Mouse (Mus musculus) MEL (cell line): Measurements from ENCODE around the gene Fsip1. TPM values are rescaled to one million over a fixed set of nuclear protein-coding genes. Genes with fewer than 3 reads are reported as not detected.

Source experiments
- DNase-seq: peaks from one replicate; pipeline ENCODE4 v3.0.0; 2011; ENCODE audit warnings: low read depth, low spot score
- H3K27ac ChIP-seq: 2 replicates; pipeline ENCODE4 v1.5.1; 2012; ENCODE audit warnings: low read depth, mild to moderate bottlenecking, control low read depth, low read length, moderate library complexity; ENCODE audit not compliant: control insufficient read depth
- H3K27me3 ChIP-seq, 2 experiments: fragments of 150-350 bp in 1 of 2; sonication (generic) in 1 of 2; 2 replicates each; pipeline ENCODE4 v1.6.1; 2012; ENCODE audit warnings: low read length in 2 of 2, mild to moderate bottlenecking in 2 of 2, improper control_type of control experiment in 1 of 2, moderate library complexity in 1 of 2; ENCODE audit not compliant: insufficient read depth in 2 of 2, control insufficient read depth in 1 of 2
- H3K36me3 ChIP-seq, 2 experiments: 2 replicates each; pipeline ENCODE4 v1.6.1; 2012 to 2014; ENCODE audit warnings: low read length in 2 of 2, improper control_type of control experiment in 1 of 2, inconsistent platforms in 1 of 2, mild to moderate bottlenecking in 1 of 2; ENCODE audit not compliant: insufficient read depth in 2 of 2, control insufficient read depth in 1 of 2
- H3K4me1 ChIP-seq, 2 experiments: fragments of 150-350 bp in 1 of 2; sonication (generic) in 1 of 2; 2 replicates each; pipeline ENCODE4 v1.6.1; 2012; ENCODE audit warnings: low read length in 2 of 2, improper control_type of control experiment in 1 of 2, mild to moderate bottlenecking in 1 of 2; ENCODE audit not compliant: insufficient read depth in 2 of 2, control insufficient read depth in 1 of 2
- H3K4me3 ChIP-seq, 2 experiments: fragments of 150-350 bp in 1 of 2; sonication (generic) in 1 of 2; 2 replicates each; pipeline ENCODE4 v1.5.1; 2012; ENCODE audit warnings: low read depth in 2 of 2, low read length in 2 of 2, mild to moderate bottlenecking in 2 of 2, moderate library complexity in 2 of 2, control low read depth in 1 of 2, improper control_type of control experiment in 1 of 2; ENCODE audit not compliant: control insufficient read depth in 1 of 2, insufficient read depth in 1 of 2
- H3K79me2 ChIP-seq: 2 replicates; pipeline ENCODE4 v1.6.1; 2012; ENCODE audit warnings: mild to moderate bottlenecking, low read length, moderate library complexity; ENCODE audit not compliant: control insufficient read depth, poor library complexity, insufficient read depth
- H3K9ac ChIP-seq: 2 replicates; pipeline ENCODE4 v1.6.1; 2012; ENCODE audit warnings: low read depth, mild to moderate bottlenecking, control low read depth, low read length, moderate library complexity; ENCODE audit not compliant: control insufficient read depth, poor library complexity, severe bottlenecking
- H3K9me3 ChIP-seq: fragments of 150-350 bp; sonication (generic); replicated peaks from 2 replicates; pipeline ENCODE4 v1.6.1; 2012; ENCODE audit warnings: mild to moderate bottlenecking, low read length, improper control_type of control experiment, moderate library complexity; ENCODE audit not compliant: insufficient read depth
- CHD1 ChIP-seq: IDR thresholded peaks from 2 replicates; pipeline ENCODE4 v1.6.1; 2012; ENCODE audit warnings: low read depth, mild to moderate bottlenecking, inconsistent platforms, low read length, improper control_type of control experiment
- CHD2 ChIP-seq: IDR thresholded peaks from 2 replicates; pipeline ENCODE4 v1.6.1; 2011; ENCODE audit warnings: low read length, improper control_type of control experiment
- E2F4 ChIP-seq: IDR thresholded peaks from 2 replicates; pipeline ENCODE4 v1.6.1; 2011; ENCODE audit warnings: low read depth, low read length, improper control_type of control experiment, borderline replicate concordance
- GABPA ChIP-seq: IDR thresholded peaks from 2 replicates; pipeline ENCODE4 v1.6.1; 2012; ENCODE audit warnings: low read depth, mild to moderate bottlenecking, inconsistent platforms, low read length, improper control_type of control experiment, moderate library complexity
- HCFC1 ChIP-seq: IDR thresholded peaks from 2 replicates; pipeline ENCODE4 v1.6.1; 2012; ENCODE audit warnings: low read depth, mild to moderate bottlenecking, inconsistent platforms, low read length, improper control_type of control experiment, moderate library complexity
- JUND ChIP-seq: IDR thresholded peaks from 2 replicates; pipeline ENCODE4 v1.6.1; 2011; ENCODE audit warnings: low read depth, mild to moderate bottlenecking, improper control_type of control experiment, low read length
- MAX ChIP-seq: IDR thresholded peaks from 2 replicates; pipeline ENCODE4 v1.6.1; 2011; ENCODE audit warnings: low read length, improper control_type of control experiment
- MAZ ChIP-seq: IDR thresholded peaks from 2 replicates; pipeline ENCODE4 v1.6.1; 2012; ENCODE audit warnings: low read depth, mild to moderate bottlenecking, inconsistent platforms, low read length, improper control_type of control experiment
- MXI1 ChIP-seq: IDR thresholded peaks from 2 replicates; pipeline ENCODE4 v1.6.1; 2011; ENCODE audit warnings: mild to moderate bottlenecking, low read depth, low read length, improper control_type of control experiment
- MYB ChIP-seq: IDR thresholded peaks from 2 replicates; pipeline ENCODE4 v1.6.1; 2011; ENCODE audit warnings: mild to moderate bottlenecking, low read depth, low read length, improper control_type of control experiment
- MYC ChIP-seq: IDR thresholded peaks from 2 replicates; pipeline ENCODE4 v1.6.1; 2011; ENCODE audit warnings: low read depth, mild to moderate bottlenecking, low read length, improper control_type of control experiment, moderate library complexity
- NELFE ChIP-seq: IDR thresholded peaks from 2 replicates; pipeline ENCODE4 v1.6.1; 2011; ENCODE audit warnings: low read depth, low read length, improper control_type of control experiment
- NRF1 ChIP-seq: IDR thresholded peaks from 2 replicates; pipeline ENCODE4 v1.6.1; 2014; ENCODE audit warnings: low read depth, mild to moderate bottlenecking, inconsistent platforms, low read length, improper control_type of control experiment, moderate library complexity; ENCODE audit not compliant: poor library complexity, insufficient read depth, severe bottlenecking
- POLR2A ChIP-seq, 2 experiments: IDR thresholded peaks; 2 replicates each; pipeline ENCODE4 v1.6.1; 2011 to 2012; ENCODE audit warnings: low read length in 2 of 2, mild to moderate bottlenecking in 2 of 2, control low read depth in 1 of 2, improper control_type of control experiment in 1 of 2, low read depth in 1 of 2, moderate library complexity in 1 of 2; ENCODE audit not compliant: control insufficient read depth in 1 of 2, insufficient read depth in 1 of 2, poor library complexity in 1 of 2
- POLR2AphosphoS2 ChIP-seq: IDR thresholded peaks from 2 replicates; pipeline ENCODE4 v1.6.1; 2011; ENCODE audit warnings: low read length, improper control_type of control experiment
- RCOR1 ChIP-seq: IDR thresholded peaks from 2 replicates; pipeline ENCODE4 v1.6.1; 2012; ENCODE audit warnings: low read depth, mild to moderate bottlenecking, inconsistent platforms, low read length, improper control_type of control experiment
- SIN3A ChIP-seq: IDR thresholded peaks from 2 replicates; pipeline ENCODE4 v1.6.1; 2012; ENCODE audit warnings: low read length, improper control_type of control experiment, inconsistent platforms
- TAL1 ChIP-seq: IDR thresholded peaks from 2 replicates; pipeline ENCODE4 v1.6.1; 2012; ENCODE audit warnings: mild to moderate bottlenecking, inconsistent platforms, low read length, moderate library complexity, mixed read lengths
- UBTF ChIP-seq: IDR thresholded peaks from 2 replicates; pipeline ENCODE4 v1.6.1; 2012; ENCODE audit warnings: low read depth, mild to moderate bottlenecking, inconsistent platforms, low read length, improper control_type of control experiment, moderate library complexity, borderline replicate concordance; ENCODE audit not compliant: insufficient read depth
- USF1 ChIP-seq: IDR thresholded peaks from 2 replicates; pipeline ENCODE4 v1.6.1; 2014; ENCODE audit warnings: low read depth, mild to moderate bottlenecking, inconsistent platforms, low read length, improper control_type of control experiment, moderate library complexity
- ZMIZ1 ChIP-seq: IDR thresholded peaks from 2 replicates; pipeline ENCODE4 v1.6.1; 2012; ENCODE audit warnings: low read depth, mild to moderate bottlenecking, inconsistent platforms, low read length, improper control_type of control experiment, moderate library complexity
- ZNF384 ChIP-seq: IDR thresholded peaks from 2 replicates; pipeline ENCODE4 v1.6.1; 2012; ENCODE audit warnings: low read depth, mild to moderate bottlenecking, inconsistent platforms, low read length, improper control_type of control experiment
- polyA plus RNA-seq, 2 experiments: library from polyadenylated mRNA; stranded (reverse) in 1 of 2; unstranded in 1 of 2; fragments of >175 nt in 1 of 2; fragments of >200 nt in 1 of 2; gene quantifications; 2 replicates each; pipeline versions ENCODE4 v1.2.1 to v1.2.4; 2012; ENCODE audit warnings: low replicate concordance in 2 of 2, low read depth in 1 of 2; ENCODE audit not compliant: insufficient read length in 2 of 2, insufficient read depth in 1 of 2, missing spikeins in 1 of 2
- total RNA-seq: library from RNA; depleted of rRNA; stranded (reverse); fragments of 300-350 nt; gene quantifications from 2 replicates; pipeline ENCODE4 v1.2.3, GENCODE M21; 2012

Fsip1 gene
- total and polyA plus RNA-seq, 3 experiments = not detected

DNA sequence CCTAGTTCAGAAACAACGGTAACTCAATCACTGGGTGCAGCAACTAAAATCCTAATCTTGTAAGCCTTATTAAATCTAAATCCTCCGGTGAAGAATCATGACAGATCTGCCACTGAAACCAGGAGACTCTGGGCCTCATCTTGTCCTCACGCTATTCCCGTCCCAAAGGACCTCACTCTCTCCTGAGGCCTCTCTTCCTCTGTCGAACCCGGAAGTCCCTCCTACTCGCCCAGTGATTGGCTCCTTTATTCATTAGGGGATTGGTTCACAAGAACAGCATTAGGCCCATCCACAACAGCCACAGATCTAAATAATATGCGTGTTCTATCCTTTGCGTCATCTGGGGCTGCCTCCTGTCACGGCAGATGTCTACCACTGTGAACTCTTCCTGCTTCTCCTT is 14.8 kb upstream of the Fsip1 start:
- no peaks in the 10 kb centered on the region for H3K36me3 ChIP-seq
- H3K79me2 ChIP-seq = no peaks in the 10 kb centered on the region
- H3K27ac ChIP-seq = no peak overlapping the region
- H3K9ac ChIP-seq = no peak overlapping the region
- DNase-seq = no peak
- H3K9me3 ChIP-seq = no peaks in the 10 kb centered on the region
- no peak overlapping the region for H3K4me3 ChIP-seq
- TF ChIP-seq E2F4 = no peak
- no peak for TF ChIP-seq RCOR1
- no peak for TF ChIP-seq CHD2
- TF ChIP-seq JUND = no peak
- TF ChIP-seq MAX = no peak
- TF ChIP-seq NELFE = no peak
- TF ChIP-seq POLR2A (IDR thresholded peaks at IDR 0.05; ENCODE audit: control insufficient read depth in 1 of 2, insufficient read depth in 1 of 2, low read depth in 1 of 2, low read length in 2 of 2, poor library complexity in 1 of 2) = no peak
- no peak for TF ChIP-seq USF1
- no peak for TF ChIP-seq POLR2AphosphoS2
- no peak for TF ChIP-seq HCFC1
- no peak for TF ChIP-seq TAL1
- TF ChIP-seq MXI1 = no peak
- TF ChIP-seq SIN3A = no peak
- TF ChIP-seq UBTF = no peak
- no peak for TF ChIP-seq MYB
- no peak for TF ChIP-seq NRF1
- TF ChIP-seq MYC = no peak
- no peak for TF ChIP-seq ZNF384
- TF ChIP-seq MAZ = no peak
- TF ChIP-seq ZMIZ1 = no peak
- TF ChIP-seq, all 39 proteins: peak for 0
- no peaks in the 10 kb centered on the region for H3K4me1 ChIP-seq
- H3K27me3 ChIP-seq = peaks cover 0 to 1% of the 10 kb centered on the region in 2 experiments; a peak in 1 of 4 replicates

DNA sequence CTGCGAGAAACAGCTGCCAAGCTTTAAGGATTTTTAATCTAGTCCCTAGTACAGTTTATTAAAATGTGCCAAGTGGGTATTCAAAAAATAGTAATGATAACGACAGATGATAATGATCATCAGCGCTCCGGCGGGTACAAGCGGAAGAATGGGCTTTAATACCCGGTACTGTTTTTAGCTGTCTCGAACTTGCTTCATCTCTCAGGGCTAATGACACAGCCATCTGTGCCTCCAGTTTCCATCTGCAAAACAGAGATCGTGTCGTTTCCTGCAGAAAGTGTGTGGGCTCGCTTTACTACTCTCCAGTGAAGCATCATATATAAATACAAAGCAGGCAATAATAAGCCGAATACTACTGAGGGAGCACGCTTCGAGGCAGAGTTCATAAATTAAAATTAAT is 13.4 kb upstream of the Fsip1 start:
- H3K9me3 ChIP-seq = no peaks in the 10 kb centered on the region
- H3K27me3 ChIP-seq = peaks cover 0 to 1% of the 10 kb centered on the region in 2 experiments; a peak in 1 of 4 replicates
- H3K9ac ChIP-seq = no peak overlapping the region
- no peaks in the 10 kb centered on the region for H3K4me1 ChIP-seq
- H3K36me3 ChIP-seq = no peaks in the 10 kb centered on the region
- TF ChIP-seq CHD1 (no peak), GABPA (no peak)
- no peak overlapping the region for H3K4me3 ChIP-seq
- DNase-seq = no peak
- H3K79me2 ChIP-seq = no peaks in the 10 kb centered on the region
- H3K27ac ChIP-seq = no peak overlapping the region
